Mouse (Mus musculus) liver, embryonic 14.5 days (tissue): Measurements from ENCODE around the gene Grin2c.

Experiments
- CTCF ChIP-seq: IDR thresholded peaks from 2 replicates; pipeline ENCODE4 v1.5.1; 2016; ENCODE audit warnings: antibody characterized with exemption, low read depth, control low read depth
- EP300 ChIP-seq: IDR thresholded peaks from 2 replicates; pipeline ENCODE4 v1.6.1; 2016; ENCODE audit warnings: antibody characterized with exemption, low read depth

- TF ChIP-seq CTCF, result no peak
- no peak for TF ChIP-seq EP300
These were observed 21.3 kb upstream of the Grin2c start for GRCm38 (mm10) chr11:115288305-115288704.
